Mouse (Mus musculus) lung, postnatal 4 days (tissue): Measurements from ENCODE around the gene Lrba.

Experiments used
- DNase-seq, 2 experiments: peaks; one replicate each; pipeline ENCODE4 v3.0.0; 2021

Gene Lrba

GRCm38 (mm10) chr3:86561023-86561344 lies 336.5 kb downstream of the Lrba start:
- no peak for DNase-seq

DNA sequence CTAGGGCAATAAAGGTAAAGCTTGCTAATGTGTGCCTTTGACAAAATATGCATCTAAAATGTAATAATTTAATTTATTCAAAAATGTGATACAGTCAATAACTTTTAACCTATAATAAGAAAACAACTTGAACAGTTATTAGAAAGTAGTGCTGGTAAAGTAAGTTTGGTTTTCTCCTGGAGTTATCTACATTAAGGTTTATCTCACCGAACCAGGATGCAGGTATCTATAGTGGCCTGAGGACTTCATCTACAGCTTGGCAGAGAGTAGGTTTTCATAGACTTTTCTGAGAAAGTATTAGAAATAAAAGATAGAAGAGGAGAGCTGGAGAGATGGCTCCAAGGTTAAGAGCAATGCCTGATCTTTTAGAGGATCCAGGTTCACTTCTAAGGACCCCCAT lies 336.9 kb downstream of the Lrba start:
- DNase-seq = no peak

- no peak for DNase-seq
Measured at GRCm38 (mm10) chr3:86567312-86567711, 342.8 kb downstream of the Lrba start.

DNA sequence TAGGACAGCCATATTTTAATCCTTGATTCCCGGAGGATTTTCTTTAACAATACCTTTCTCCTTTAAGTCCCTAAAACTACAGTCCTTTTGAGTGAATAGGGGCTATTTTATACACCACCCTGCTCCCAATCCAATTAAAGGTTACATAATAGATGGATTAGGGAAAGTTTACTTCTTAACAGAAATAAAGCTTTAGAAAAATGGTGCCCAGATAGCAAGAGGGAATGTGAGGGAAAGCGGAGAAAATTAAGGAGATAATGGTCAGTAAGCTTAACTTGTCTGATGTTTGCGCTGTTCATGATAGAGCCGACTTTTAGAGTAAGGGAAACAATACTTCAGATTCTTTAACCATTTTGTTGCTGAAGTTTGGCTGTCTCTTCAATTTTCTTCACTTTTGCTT lies 347.0 kb downstream of the Lrba start:
- no peak for DNase-seq

DNA sequence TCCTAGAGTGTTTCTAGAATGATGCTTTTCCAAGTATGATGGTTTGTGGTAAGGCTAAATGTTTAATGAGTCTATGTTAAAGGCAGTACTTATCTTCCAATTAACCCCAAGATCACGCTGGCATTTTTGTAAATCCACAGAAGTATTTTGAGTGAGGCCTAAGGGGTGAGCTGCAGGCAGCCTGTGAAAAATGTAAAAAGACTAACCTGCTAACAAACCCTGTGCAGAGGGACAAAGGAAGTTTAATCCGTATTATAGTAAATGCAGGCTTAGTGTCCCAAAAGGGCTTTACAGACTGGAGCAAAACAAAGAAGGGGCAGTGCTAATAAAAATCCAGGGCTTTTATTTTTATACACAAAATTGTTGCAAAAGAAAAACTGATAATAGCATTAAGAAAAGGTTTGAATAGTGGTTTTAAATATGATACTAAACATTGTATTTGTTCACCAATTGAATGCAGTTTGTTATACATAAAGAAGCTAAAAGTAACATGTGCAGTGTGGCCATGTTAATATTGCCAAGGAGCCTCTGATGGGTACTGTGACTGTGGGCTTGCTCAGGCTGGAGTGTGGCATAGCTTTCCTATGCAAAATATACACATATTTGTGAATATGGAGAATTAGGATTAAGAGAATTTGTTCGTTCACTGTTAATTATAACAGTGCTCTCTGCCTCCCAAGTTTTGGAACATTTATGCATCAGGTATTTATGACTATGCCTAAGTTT lies 348.2 kb downstream of the Lrba start:
- no peak for DNase-seq

GRCm38 (mm10) chr3:86575312-86575711 lies 350.8 kb downstream of the Lrba start:
- DNase-seq = no peak

DNA sequence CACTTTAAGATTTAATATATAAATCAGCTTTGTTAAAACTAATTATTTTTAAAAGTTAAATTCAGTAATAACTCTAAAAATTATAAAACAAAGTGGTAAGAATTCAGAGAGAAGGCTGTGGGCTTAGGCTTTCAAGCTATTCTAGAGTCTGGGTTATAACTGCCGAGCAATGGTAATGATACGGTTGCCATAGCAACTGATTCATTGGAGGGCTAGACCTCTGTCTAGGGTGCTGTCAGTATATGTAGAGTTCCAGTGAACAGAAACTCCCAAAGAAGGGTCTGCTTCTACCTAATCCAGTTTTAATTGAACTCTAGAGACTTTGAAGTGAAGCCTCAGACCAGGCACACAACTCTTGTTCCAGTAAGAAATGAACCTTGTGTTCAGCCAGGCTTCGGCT lies 377.8 kb downstream of the Lrba start:
- DNase-seq = no peak

GRCm38 (mm10) chr3:86605775-86606174 lies 381.3 kb downstream of the Lrba start:
- DNase-seq = no peak

DNA sequence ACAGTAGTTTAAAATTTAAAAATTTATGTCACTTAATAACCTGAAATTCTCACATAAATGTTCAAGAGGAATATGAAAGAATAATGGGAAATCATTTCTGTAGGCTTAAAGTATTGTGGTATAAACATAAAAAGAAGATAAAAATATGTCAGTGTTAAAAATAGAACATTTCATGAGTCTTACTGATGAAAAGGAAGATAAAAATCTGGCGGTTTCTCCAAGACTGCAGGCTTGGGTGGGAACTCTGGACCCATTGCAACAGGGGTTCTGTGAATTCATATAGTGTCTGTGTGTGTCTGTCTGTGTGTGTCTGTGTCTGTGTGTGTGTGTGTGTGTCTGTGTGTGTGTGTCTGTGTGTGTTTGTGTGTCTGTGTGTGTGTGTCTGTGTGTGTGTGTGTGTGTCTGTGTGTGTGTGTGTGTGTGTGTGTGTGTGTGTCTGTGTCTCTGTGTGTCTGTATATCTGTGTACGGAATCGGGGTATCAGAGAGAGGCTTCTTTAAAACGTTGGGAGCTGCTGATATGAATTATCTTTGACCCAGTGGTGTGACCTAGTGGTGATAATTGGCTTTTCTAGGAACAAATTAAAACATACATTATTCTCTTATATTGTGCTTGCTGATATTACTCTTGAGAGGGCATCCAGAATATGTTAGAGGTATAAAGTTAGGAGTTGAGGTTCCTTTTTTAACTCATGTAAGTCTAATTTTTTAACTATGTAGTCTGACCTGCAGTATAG lies 402.7 kb downstream of the Lrba start:
- no peak for DNase-seq

GRCm38 (mm10) chr3:86629379-86629778 lies 404.9 kb downstream of the Lrba start:
- DNase-seq = no peak

GRCm38 (mm10) chr3:86635464-86635863 lies 411.0 kb downstream of the Lrba start:
- DNase-seq = no peak

GRCm38 (mm10) chr3:86635940-86636339 lies 411.5 kb downstream of the Lrba start:
- DNase-seq = no peak

DNA sequence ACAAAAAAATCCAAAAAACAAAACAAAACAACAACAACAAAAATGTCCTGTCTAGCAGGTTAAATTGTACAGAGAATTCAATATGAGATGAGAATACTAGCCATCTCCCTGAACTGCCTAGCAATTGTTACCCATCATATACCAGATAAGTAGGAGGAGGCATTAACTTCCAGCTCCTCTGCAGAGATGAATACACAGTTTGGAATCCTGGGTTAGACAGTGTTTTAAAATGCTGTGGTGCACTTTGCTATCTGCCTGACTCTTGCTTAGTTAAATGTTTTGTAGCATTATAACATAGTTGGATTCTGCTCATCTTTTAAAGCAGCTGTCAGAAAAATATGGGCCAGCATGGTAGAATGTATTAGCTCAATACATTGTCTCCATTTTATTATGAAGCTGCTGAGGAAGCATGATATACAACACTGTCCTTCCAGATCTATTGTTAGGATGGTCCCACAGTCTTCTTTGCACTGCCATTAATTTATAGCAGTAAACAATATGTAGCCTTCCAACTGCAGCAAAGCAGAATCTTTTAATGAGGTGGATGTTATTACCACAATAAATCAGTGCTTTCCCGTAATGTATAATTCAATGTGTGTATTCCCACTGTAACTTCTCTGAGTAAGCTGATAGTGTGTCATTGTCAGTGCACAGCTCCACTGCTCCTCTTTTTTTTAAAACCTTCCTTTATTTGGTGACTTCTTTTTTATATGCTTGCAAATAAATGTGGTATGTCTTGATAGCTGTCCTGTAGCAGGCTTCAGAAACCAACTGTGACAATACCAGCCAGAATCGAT lies 414.3 kb downstream of the Lrba start:
- no peak for DNase-seq

GRCm38 (mm10) chr3:86641393-86641792 lies 416.9 kb downstream of the Lrba start:
- DNase-seq = no peak

DNA sequence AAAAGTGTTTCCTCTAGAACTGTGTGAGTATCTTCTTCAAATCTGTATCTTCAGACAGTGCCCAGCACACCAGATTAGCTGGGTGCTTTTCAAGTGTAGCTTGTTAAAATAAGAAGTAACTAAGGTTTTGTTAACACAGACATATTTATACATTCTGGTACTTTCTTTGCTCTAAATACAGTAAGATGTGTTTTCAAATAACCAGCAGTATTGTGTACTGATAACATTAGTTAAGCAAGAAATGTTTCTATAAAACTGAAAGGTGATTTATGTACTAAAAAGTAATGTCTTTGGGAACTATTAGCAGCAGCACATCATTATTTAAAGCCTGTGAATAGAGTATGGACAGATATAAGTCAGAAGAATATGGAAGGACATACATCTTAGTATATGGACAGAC lies 417.3 kb downstream of the Lrba start:
- DNase-seq = no peak

DNA sequence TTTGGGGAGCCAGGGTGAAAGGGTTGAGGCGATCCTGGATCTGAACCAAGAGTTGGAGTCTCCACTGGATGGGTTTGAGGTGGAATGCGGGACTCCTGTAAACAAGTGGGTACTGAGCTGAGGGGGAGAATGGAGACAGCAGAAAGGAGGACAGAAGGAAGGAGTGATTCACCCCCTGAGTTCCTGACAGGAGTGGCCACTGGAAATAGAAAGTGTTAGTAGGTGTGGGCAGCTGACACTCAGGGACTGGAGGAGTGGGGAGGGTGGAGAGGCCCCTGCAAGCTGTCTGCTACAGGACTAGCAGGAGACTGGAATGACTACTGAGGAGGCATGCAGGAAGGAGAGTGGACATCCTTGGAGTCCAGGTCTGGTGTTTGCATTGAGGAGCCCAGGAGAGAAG lies 422.3 kb downstream of the Lrba start:
- no peak for DNase-seq

- DNase-seq = no peak
Measured at GRCm38 (mm10) chr3:86651006-86651405, 426.5 kb downstream of the Lrba start.

- no peak for DNase-seq
Measured at GRCm38 (mm10) chr3:86659326-86659725, 434.8 kb downstream of the Lrba start.

GRCm38 (mm10) chr3:86664399-86664798 lies 439.9 kb downstream of the Lrba start:
- DNase-seq = no peak

DNA sequence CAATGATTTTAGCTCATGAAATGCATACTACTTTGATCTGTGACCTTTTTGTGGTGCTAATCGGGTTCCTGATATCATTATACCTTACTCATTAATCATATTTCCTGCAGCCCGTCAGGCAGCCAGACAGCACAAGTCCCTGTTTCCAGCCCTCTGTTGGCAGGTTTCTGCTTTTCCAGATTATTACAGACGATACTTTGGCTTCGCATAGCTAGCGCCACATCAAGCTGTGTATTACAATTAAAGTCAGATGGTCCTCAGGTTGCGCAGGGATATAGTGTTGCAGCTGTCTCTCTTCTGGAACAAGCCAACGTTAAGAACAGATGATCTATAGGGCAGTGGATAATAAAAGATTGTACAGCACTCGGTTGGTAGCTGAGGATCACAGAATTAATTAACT lies 443.7 kb downstream of the Lrba start:
- no peak for DNase-seq

DNA sequence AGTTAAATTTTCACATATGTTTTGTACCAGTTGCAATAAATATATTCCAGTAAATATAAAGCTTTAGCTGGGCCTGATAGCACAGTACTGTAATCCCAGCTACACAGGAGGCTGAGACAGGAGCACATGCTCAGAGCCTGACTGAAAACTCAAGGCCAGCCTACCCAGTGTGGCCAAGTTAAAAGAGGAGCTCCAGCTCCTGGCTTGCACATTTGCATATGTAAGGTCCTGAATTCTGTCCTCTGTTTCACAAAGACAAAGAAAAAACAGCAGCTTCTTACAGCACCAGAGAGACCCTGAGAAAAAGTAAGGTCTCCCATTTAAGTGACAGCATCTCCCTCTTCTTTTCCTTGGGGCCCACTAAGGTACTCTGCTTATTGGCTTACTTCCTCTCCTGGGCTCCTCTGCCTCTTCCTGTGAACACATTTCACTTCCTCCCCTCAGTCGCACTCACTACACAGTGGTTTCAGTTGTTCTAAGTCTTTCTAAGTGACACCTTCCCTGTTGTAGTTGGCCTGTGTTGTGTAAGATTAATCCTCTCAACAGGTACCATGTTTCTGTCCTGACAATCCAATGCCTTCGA lies 453.2 kb downstream of the Lrba start:
- no peak for DNase-seq

GRCm38 (mm10) chr3:86687571-86688209 lies 463.2 kb downstream of the Lrba start:
- no peak for DNase-seq

GRCm38 (mm10) chr3:86688438-86688837 lies 464.0 kb downstream of the Lrba start:
- DNase-seq = no peak
